Mouse (Mus musculus) liver, embryonic 16.5 days (tissue): ENCODE data around the gene Apoc4. TPM values are rescaled to one million over a fixed set of nuclear protein-coding genes. Genes with fewer than 3 reads are reported as not detected.

ENCODE experiments used
- ATAC-seq: fragments of 200-750 bp; cut with Nextera tagmentation; 2 replicates; pipeline ENCODE4 v1.8.0; 2017; ENCODE audit warnings: low read depth, mild to moderate bottlenecking, moderate number of reproducible peaks, moderate library complexity
- H3K27ac ChIP-seq: fragments of 300-500 bp; sonication (generic); 2 replicates; pipeline ENCODE4 v1.5.1; 2014; ENCODE audit warnings: mild to moderate bottlenecking, low read length
- H3K27me3 ChIP-seq: fragments of 300-500 bp; sonication (generic); 2 replicates; pipeline ENCODE4 v1.6.1; 2014; ENCODE audit warnings: low read depth, low read length, mixed read lengths; ENCODE audit not compliant: control insufficient read depth, insufficient read depth
- H3K36me3 ChIP-seq: fragments of 300-500 bp; sonication (generic); 2 replicates; pipeline ENCODE4 v1.6.1; 2014; ENCODE audit warnings: mild to moderate bottlenecking; ENCODE audit not compliant: control insufficient read depth, insufficient read depth
- H3K4me1 ChIP-seq: fragments of 300-500 bp; sonication (generic); 2 replicates; pipeline ENCODE4 v1.6.1; 2014; ENCODE audit warnings: low read depth, low read length, mixed read lengths; ENCODE audit not compliant: control insufficient read depth
- H3K4me2 ChIP-seq: fragments of 300-500 bp; sonication (generic); 2 replicates; pipeline ENCODE4 v1.6.1; 2014; ENCODE audit warnings: low read depth, low read length, mixed read lengths
- H3K4me3 ChIP-seq: fragments of 300-500 bp; sonication (generic); 2 replicates; pipeline ENCODE4 v1.5.1; 2014; ENCODE audit warnings: low read depth, mild to moderate bottlenecking, low read length
- H3K9ac ChIP-seq: fragments of 300-500 bp; sonication (generic); 2 replicates; pipeline ENCODE4 v1.6.1; 2014; ENCODE audit warnings: low read depth, low read length
- H3K9me3 ChIP-seq: fragments of 300-500 bp; sonication (generic); replicated peaks from 2 replicates; pipeline ENCODE4 v1.6.1; 2016; ENCODE audit warnings: low read length; ENCODE audit not compliant: control insufficient read depth
- WGBS: fragments of 180-500 bp; shearing (Covaris S2); extraction: QIAGEN DNeasy Blood & Tissue Kit; methylation state at CpG from one replicate; pipeline ENCODE4 v1.1.7; 2014; ENCODE audit not compliant: insufficient replicate concordance; 5-methylcytosine and 5-hydroxymethylcytosine counted together
- polyA plus RNA-seq: library from polyadenylated mRNA; unstranded; fragments of >200 nt; fragmentation: Nextera tagmentation; extraction: Ambion mirVana; gene quantifications from 2 replicates; pipeline ENCODE4 v1.2.1, GENCODE M21; 2015

Gene Apoc4
- polyA plus RNA-seq, 1 experiment from 2014 or later = 488 TPM

- Histone ChIP-seq H3K9me3 (no peaks in the 10 kb centered on the region), H3K36me3 (peaks cover 29% of the 10 kb centered on the region), H3K4me2 (peak overlapping the region; percentile 24), H3K27me3 (no peaks in the 10 kb centered on the region), H3K9ac (no peak overlapping the region), H3K4me1 (peaks cover 39% of the 10 kb centered on the region), H3K4me3 (no peak overlapping the region), H3K27ac (peak overlapping the region; percentile 50; the same call in 1 of the 2 replicates)
- peak; percentile 12; the same call in 1 of the 2 replicates for ATAC-seq
Measured at GRCm38 (mm10) chr7:19632275-19632674, 49.0 kb downstream of the Apoc4 start.

GRCm38 (mm10) chr7:19629361-19629734 is 51.9 kb downstream of the Apoc4 start, which contains the start of gene Relb:
TSS of gene Relb (minus strand) at chr7:19629438.
- peak within 1 kb of the TSS; percentile 75 for H3K4me3 ChIP-seq

DNA sequence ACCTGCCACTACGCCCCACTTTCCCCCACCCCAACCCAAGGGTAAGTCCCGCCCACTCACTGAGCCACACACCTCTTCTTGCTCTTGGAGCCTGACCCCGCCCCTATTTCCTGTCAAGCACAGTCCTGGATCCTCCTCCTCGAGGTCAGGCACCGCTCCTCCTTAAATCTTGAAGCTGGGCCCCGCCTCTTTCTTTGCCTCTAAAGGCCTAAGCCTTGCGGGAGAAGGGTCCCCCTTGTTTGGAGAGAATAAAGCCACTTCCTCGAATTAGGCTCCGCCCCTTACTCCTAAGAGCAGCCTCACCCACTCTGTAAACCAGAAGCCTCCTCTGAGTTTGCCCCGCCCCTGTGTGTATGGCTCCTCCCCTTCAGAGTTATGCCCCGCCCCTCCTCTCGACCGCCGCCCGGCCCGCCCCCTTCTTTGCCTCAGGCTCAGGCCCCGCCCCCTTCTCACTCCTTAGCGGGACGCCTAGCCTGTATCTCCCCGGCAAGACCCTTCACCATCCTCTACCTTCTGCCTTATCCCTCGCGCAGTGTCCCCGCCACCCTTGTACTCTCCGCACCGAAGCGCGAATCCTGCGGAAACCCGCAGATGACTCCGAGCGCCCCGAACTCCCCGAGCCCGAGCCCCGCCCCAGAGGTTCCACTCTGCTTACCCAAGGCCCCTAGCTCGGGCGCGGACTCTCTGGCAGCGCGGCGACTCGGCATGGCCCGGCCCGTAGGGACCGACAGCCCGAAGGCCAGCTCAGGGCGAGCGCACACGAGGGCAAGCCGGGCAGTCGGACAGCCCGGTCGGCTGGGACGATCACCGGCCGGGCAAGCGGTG is 52.5 kb downstream of the Apoc4 start:
- Histone ChIP-seq H3K36me3 (peaks cover 2% of the 10 kb centered on the region), H3K9me3 (no peaks in the 10 kb centered on the region), H3K4me1 (peaks cover 36% of the 10 kb centered on the region), H3K4me3 (peak overlapping the region; percentile 75), H3K9ac (peak overlapping the region; percentile 67), H3K27ac (peak overlapping the region; percentile 85), H3K27me3 (no peaks in the 10 kb centered on the region), H3K4me2 (peak overlapping the region; percentile 99)
- under 1% methylated on average over 57 of the region's 57 CpGs for WGBS
- peak; percentile 78 for ATAC-seq

More at GRCm38 (mm10) chr7:19629361-19629734, 51.9 kb downstream of the Apoc4 start, which contains the start of gene Relb:
- H3K36me3 ChIP-seq = peaks cover 5% of the 10 kb centered on the region
- H3K4me2 ChIP-seq = peak within 1 kb of the TSS; percentile 99
- ATAC-seq = peak; percentile 48
- H3K27me3 ChIP-seq = no peaks in the 10 kb centered on the region
- peaks cover 39% of the 10 kb centered on the region for H3K4me1 ChIP-seq
- peak within 1 kb of the TSS; percentile 67 for H3K9ac ChIP-seq
- no peaks in the 10 kb centered on the region for H3K9me3 ChIP-seq
- WGBS = under 1% methylated on average over 39 of the region's 41 CpGs
- H3K27ac ChIP-seq = peak within 1 kb of the TSS; percentile 85

- no peak for ATAC-seq
- peak overlapping the region; percentile 99 for H3K4me2 ChIP-seq
- no peak overlapping the region for H3K27ac ChIP-seq
- H3K36me3 ChIP-seq = no peaks in the 10 kb centered on the region; the same call in 1 of the 2 replicates
- WGBS = 10% methylated on average over 17 of the region's 17 CpGs
- H3K9me3 ChIP-seq = no peaks in the 10 kb centered on the region
- peaks cover 31% of the 10 kb centered on the region for H3K4me1 ChIP-seq
- H3K9ac ChIP-seq = no peak overlapping the region
- H3K4me3 ChIP-seq = peak overlapping the region; percentile 75
- no peaks in the 10 kb centered on the region for H3K27me3 ChIP-seq
Measured at GRCm38 (mm10) chr7:19628192-19628535, 53.1 kb downstream of the Apoc4 start.

Other genes starting within 250 kb of the Apoc4 start
- 0.99 and 1.3 TPM in 2 replicates for gene Mark4, start 222.7 kb downstream of the Apoc4 start, polyA plus RNA-seq
- 0.54 and 0.55 TPM in 2 replicates for gene Exoc3l2, start 218.1 kb downstream of the Apoc4 start, polyA plus RNA-seq
- gene Bloc1s3, start 173.1 kb downstream of the Apoc4 start, polyA plus RNA-seq = 0.65 and 0.72 TPM in 2 replicates
- gene Trappc6a, start 173.1 kb downstream of the Apoc4 start, polyA plus RNA-seq = 37.2 and 37.4 TPM in 2 replicates
- not detected in 2 replicates for gene Nkpd1, start 163.6 kb downstream of the Apoc4 start, polyA plus RNA-seq
- gene Ppp1r37, start 118.4 kb downstream of the Apoc4 start, polyA plus RNA-seq = 9.5 and 11.3 TPM in 2 replicates
- 0.48 and 0.59 TPM in 2 replicates for gene Zfp296, start 104.2 kb downstream of the Apoc4 start, polyA plus RNA-seq
- gene Gemin7, start 103.9 kb downstream of the Apoc4 start, polyA plus RNA-seq = 71.1 and 74.2 TPM in 2 replicates
- gene Clasrp, start 77.0 kb downstream of the Apoc4 start, polyA plus RNA-seq = 9.4 and 11.4 TPM in 2 replicates
- gene Relb, start 52.0 kb downstream of the Apoc4 start, polyA plus RNA-seq = 1.5 and 1.7 TPM in 2 replicates
- 36.2 and 42.7 TPM in 2 replicates for gene Clptm1, start 16.4 kb downstream of the Apoc4 start, polyA plus RNA-seq
- gene Apoc2, start 3.5 kb downstream of the Apoc4 start, polyA plus RNA-seq = 1,344 and 1,420 TPM in 2 replicates
- 20.6 and 35.3 TPM in 2 replicates for gene Gm44805, start 56 bp downstream of the Apoc4 start, polyA plus RNA-seq
- 919 and 984 TPM in 2 replicates for gene Apoc1, start 11.2 kb upstream of the Apoc4 start, polyA plus RNA-seq
- 3,720 and 4,229 TPM in 2 replicates for gene Apoe, start 17.7 kb upstream of the Apoc4 start, polyA plus RNA-seq
- gene Tomm40, start 34.0 kb upstream of the Apoc4 start, polyA plus RNA-seq = 47.3 and 51.8 TPM in 2 replicates
- 12.9 and 15.8 TPM in 2 replicates for gene Nectin2, start 69.0 kb upstream of the Apoc4 start, polyA plus RNA-seq
- 7.4 and 9.7 TPM in 2 replicates for gene Bcam, start 89.5 kb upstream of the Apoc4 start, polyA plus RNA-seq
- 4.7 and 5.4 TPM in 2 replicates for gene Cblc, start 115.3 kb upstream of the Apoc4 start, polyA plus RNA-seq
- 4.1 and 4.4 TPM in 2 replicates for gene Bcl3, start 141.3 kb upstream of the Apoc4 start, polyA plus RNA-seq
- 0.08 TPM in 1 of 2 replicates, not detected in the other for gene Gm19345, start 170.5 kb upstream of the Apoc4 start, polyA plus RNA-seq
- not detected in 2 replicates for gene Ceacam16, start 179.8 kb upstream of the Apoc4 start, polyA plus RNA-seq
- gene Ceacam19, start 206.5 kb upstream of the Apoc4 start, polyA plus RNA-seq = not detected in 2 replicates
- 3.4 and 3.6 TPM in 2 replicates for gene Pvr, start 239.7 kb upstream of the Apoc4 start, polyA plus RNA-seq